Mouse (Mus musculus) CH12.LX (cell line): ENCODE data around the gene Atp6v1fnb. TPM values are rescaled to one million over a fixed set of nuclear protein-coding genes. Genes with fewer than 3 reads are reported as not detected.

Source experiments
- DNase-seq: peaks from one replicate; pipeline ENCODE4 v3.0.0-alpha.2; 2013; ENCODE audit errors: extremely low read depth
- H3K27ac ChIP-seq: 2 replicates; pipeline ENCODE4 v1.5.1; 2012; ENCODE audit warnings: low read depth, mild to moderate bottlenecking, control low read depth, moderate library complexity; ENCODE audit not compliant: insufficient read depth
- H3K27me3 ChIP-seq: replicated peaks from 2 replicates; pipeline ENCODE3; 2012; ENCODE audit warnings: inconsistent platforms
- H3K36me3 ChIP-seq, 2 experiments: replicated peaks in 1 of 2; 2 replicates each; pipeline versions ENCODE3 to v1.6.1; 2012; ENCODE audit warnings: inconsistent platforms in 1 of 2, low read length in 1 of 2, mild to moderate bottlenecking in 1 of 2, mixed read lengths in 1 of 2, moderate library complexity in 1 of 2; ENCODE audit not compliant: control insufficient read depth in 1 of 2, insufficient read depth in 1 of 2
- H3K4me1 ChIP-seq, 2 experiments: 2 replicates each; pipeline ENCODE4 v1.6.1; 2012; ENCODE audit warnings: inconsistent platforms in 1 of 2, moderate library complexity in 1 of 2; ENCODE audit not compliant: insufficient read depth in 2 of 2, control insufficient read depth in 1 of 2
- H3K4me2 ChIP-seq: 2 replicates; pipeline ENCODE4 v1.6.1; 2012; ENCODE audit warnings: low read depth, mild to moderate bottlenecking, control low read depth; ENCODE audit not compliant: poor library complexity, insufficient read depth, severe bottlenecking
- H3K4me3 ChIP-seq, 3 experiments: fragments of 150-350 bp in 1 of 3; sonication (generic) in 1 of 3; replicated peaks in 1 of 3; 2 replicates each; pipeline versions ENCODE3 to v1.5.1; 2011 to 2012; ENCODE audit warnings: low read depth in 2 of 3, low read length in 2 of 3, mild to moderate bottlenecking in 2 of 3, moderate library complexity in 2 of 3, control low read depth in 1 of 3, improper control_type of control experiment in 1 of 3, inconsistent platforms in 1 of 3, mixed read lengths in 1 of 3; ENCODE audit not compliant: poor library complexity in 1 of 3
- H3K79me2 ChIP-seq: replicated peaks from 2 replicates; pipeline ENCODE4 v1.6.1; 2012; ENCODE audit warnings: mild to moderate bottlenecking, moderate library complexity; ENCODE audit not compliant: control insufficient read depth, poor library complexity, insufficient read depth, severe bottlenecking; ENCODE audit errors: extremely low read depth
- H3K9ac ChIP-seq: 2 replicates; pipeline ENCODE4 v1.6.1; 2012; ENCODE audit warnings: low read depth, mild to moderate bottlenecking, control low read depth, moderate library complexity; ENCODE audit not compliant: insufficient read depth
- H3K9me3 ChIP-seq: replicated peaks from 2 replicates; pipeline ENCODE3; 2012; ENCODE audit warnings: low read length, inconsistent platforms, mixed read lengths
- BHLHE40 ChIP-seq: IDR thresholded peaks from 2 replicates; pipeline ENCODE4 v1.6.1; 2011; ENCODE audit warnings: mild to moderate bottlenecking, low read depth, low read length, improper control_type of control experiment
- CHD1 ChIP-seq: IDR thresholded peaks from 2 replicates; pipeline ENCODE4 v1.6.1; 2012; ENCODE audit warnings: low read depth, low read length, improper control_type of control experiment, inconsistent platforms
- CTCF ChIP-seq, 2 experiments: IDR thresholded peaks in 1 of 2; conservative IDR thresholded peaks in 1 of 2; 2 replicates each; pipeline ENCODE4 v1.5.1; 2011 to 2012; ENCODE audit warnings: low read depth in 2 of 2, low read length in 2 of 2, improper control_type of control experiment in 1 of 2, inconsistent platforms in 1 of 2, mild to moderate bottlenecking in 1 of 2, moderate library complexity in 1 of 2
- E2F4 ChIP-seq: IDR thresholded peaks from 2 replicates; pipeline ENCODE4 v1.6.1; 2011; ENCODE audit warnings: low read depth, low read length, improper control_type of control experiment; ENCODE audit not compliant: insufficient replicate concordance
- ETS1 ChIP-seq: conservative IDR thresholded peaks from 2 replicates; pipeline ENCODE4 v1.6.1; 2012; ENCODE audit warnings: low read depth, mild to moderate bottlenecking, inconsistent platforms, low read length, improper control_type of control experiment, moderate library complexity
- HCFC1 ChIP-seq: IDR thresholded peaks from 2 replicates; pipeline ENCODE4 v1.6.1; 2012; ENCODE audit warnings: low read depth, mild to moderate bottlenecking, inconsistent platforms, low read length, improper control_type of control experiment
- IRF4 ChIP-seq: IDR thresholded peaks from 2 replicates; pipeline ENCODE4 v1.6.1; 2014; ENCODE audit warnings: low read depth, mild to moderate bottlenecking, inconsistent platforms, low read length, improper control_type of control experiment
- JUN ChIP-seq: IDR thresholded peaks from 2 replicates; pipeline ENCODE4 v1.6.1; 2011; ENCODE audit warnings: low read depth, mild to moderate bottlenecking, low read length, improper control_type of control experiment, moderate library complexity; ENCODE audit not compliant: insufficient read depth
- KAT2A ChIP-seq: IDR thresholded peaks from 2 replicates; pipeline ENCODE4 v1.6.1; 2012; ENCODE audit warnings: low read length, improper control_type of control experiment, inconsistent platforms; ENCODE audit not compliant: insufficient replicate concordance
- MEF2A ChIP-seq: IDR thresholded peaks from 2 replicates; pipeline ENCODE4 v1.6.1; 2014; ENCODE audit warnings: low read depth, mild to moderate bottlenecking, inconsistent platforms, low read length, improper control_type of control experiment, borderline replicate concordance
- MXI1 ChIP-seq: IDR thresholded peaks from 2 replicates; pipeline ENCODE4 v1.6.1; 2011; ENCODE audit warnings: mild to moderate bottlenecking, low read depth, low read length, improper control_type of control experiment
- NRF1 ChIP-seq: IDR thresholded peaks from 2 replicates; pipeline ENCODE4 v1.6.1; 2014; ENCODE audit warnings: low read depth, mild to moderate bottlenecking, inconsistent platforms, low read length, improper control_type of control experiment, moderate library complexity
- POLR2AphosphoS2 ChIP-seq: IDR thresholded peaks from 2 replicates; pipeline ENCODE4 v1.6.1; 2011; ENCODE audit warnings: low read depth, low read length, improper control_type of control experiment
- RCOR1 ChIP-seq: conservative IDR thresholded peaks from 2 replicates; pipeline ENCODE4 v1.6.1; 2012; ENCODE audit warnings: low read depth, mild to moderate bottlenecking, inconsistent platforms, low read length, improper control_type of control experiment
- SMC3 ChIP-seq: IDR thresholded peaks from 2 replicates; pipeline ENCODE4 v1.6.1; 2011; ENCODE audit warnings: low read depth, low read length, improper control_type of control experiment
- TBP ChIP-seq: conservative IDR thresholded peaks from 2 replicates; pipeline ENCODE4 v1.6.1; 2011; ENCODE audit warnings: low read depth, low read length, improper control_type of control experiment
- USF2 ChIP-seq: conservative IDR thresholded peaks from 2 replicates; pipeline ENCODE4 v1.6.1; 2011; ENCODE audit warnings: low read depth, low read length, improper control_type of control experiment
- ZMIZ1 ChIP-seq: IDR thresholded peaks from 2 replicates; pipeline ENCODE4 v1.6.1; 2012; ENCODE audit warnings: low read depth, mild to moderate bottlenecking, inconsistent platforms, low read length, improper control_type of control experiment
- ZNF384 ChIP-seq: IDR thresholded peaks from 2 replicates; pipeline ENCODE4 v1.6.1; 2012; ENCODE audit warnings: low read depth, low read length, improper control_type of control experiment, inconsistent platforms
- dilution Hi-C: fragments of 300-500 bp; cut with MboI; formaldehyde crosslinking; loops from 2 replicates; pipeline ENCODE4 v1.14.3; 2020; ENCODE audit warnings: low sequenced_read_pairs; ENCODE audit not compliant: extremely low pct_unique_long_range_greater_than_20kb, extremely low pct_ligation_motif_present
- in situ Hi-C: fragments of 300-500 bp; cut with MboI; formaldehyde crosslinking; loops from 3 replicates; pipeline ENCODE4 v1.14.3; 2019; ENCODE audit warnings: low sequenced_read_pairs, low pct_ligation_motif_present, low pct_unique_long_range_greater_than_20kb, mixed read lengths
- polyA plus RNA-seq: library from polyadenylated mRNA; unstranded; fragments of >175 nt; gene quantifications from 2 replicates; pipeline ENCODE4 v1.2.1, GENCODE M21; 2012; ENCODE audit warnings: low read depth; ENCODE audit not compliant: insufficient read length
- total RNA-seq, 2 experiments: library from RNA; depleted of rRNA; stranded (reverse); fragments of 300-350 nt in 1 of 2; fragments of >200 nt in 1 of 2; gene quantifications; 2 replicates each; pipeline ENCODE4 v1.2.3; 2012 to 2014

Atp6v1fnb gene
- total and polyA plus RNA-seq, 3 experiments, result not detected

GRCm38 (mm10) chr6:29467583-29468354, 3.5 kb upstream of the Atp6v1fnb start, which contains the start of gene Atp6v1f (continued):
- TF ChIP-seq KAT2A, result peak; percentile 82; the same call in 1 of the 2 replicates
- peak; percentile 88 for TF ChIP-seq USF2
- TF ChIP-seq E2F4, result no peak
- TF ChIP-seq ZMIZ1, result peak; percentile 64; the same call in 1 of the 2 replicates
- TF ChIP-seq IRF4, result peak; percentile 68; the same call in 1 of the 2 replicates
- peak; percentile 88 for TF ChIP-seq MXI1
- TF ChIP-seq, all 38 proteins: peak for 20

- H3K27me3 ChIP-seq, result no peaks in the 10 kb centered on the region
- TF ChIP-seq RCOR1 (no peak), SMC3 (no peak), USF2 (no peak), POLR2AphosphoS2 (no peak), NRF1 (no peak), TBP (no peak), HCFC1 (no peak), IRF4 (no peak), ZMIZ1 (no peak), MEF2A (no peak), KAT2A (no peak), CHD1 (no peak), ZNF384 (no peak), CTCF (conservative IDR thresholded peaks at IDR 0.05 in 1 of 2, IDR thresholded peaks at IDR 0.05 in 1 of 2; ENCODE audit: low read depth in 2 of 2, low read length in 2 of 2) (no peak), BHLHE40 (no peak), ETS1 (no peak), JUN (no peak)
- TF ChIP-seq, all 38 proteins: peak for 0
- peak overlapping the region; percentile 81 for H3K9ac ChIP-seq
- H3K4me2 ChIP-seq, result peak overlapping the region; percentile 92
- peaks cover 4 to 7% of the 10 kb centered on the region in 2 experiments for H3K4me1 ChIP-seq
- no peak overlapping the region for H3K27ac ChIP-seq
- dilution Hi-C loops, result no loop called here
- H3K79me2 ChIP-seq, result peaks cover 20% of the 10 kb centered on the region
- peaks cover 25 to 47% of the 10 kb centered on the region in 2 experiments for H3K36me3 ChIP-seq
- no peak for DNase-seq
- in situ Hi-C loops, result no loop called here
- peak overlapping the region; percentile 73 to 97 (median 87) for H3K4me3 ChIP-seq
- no peaks in the 10 kb centered on the region for H3K9me3 ChIP-seq
These were observed 2.4 kb upstream of the Atp6v1fnb start for GRCm38 (mm10) chr6:29468851-29469250.
